Mouse (Mus musculus) neural tube, embryonic 10.5 days (tissue): ENCODE results near the gene Ciz1.

ENCODE experiments used
- DNase-seq: peaks from one replicate; pipeline ENCODE4 v3.0.0-alpha.2; 2017; ENCODE audit warnings: low spot score; ENCODE audit errors: extremely low spot score

Gene Ciz1

DNA sequence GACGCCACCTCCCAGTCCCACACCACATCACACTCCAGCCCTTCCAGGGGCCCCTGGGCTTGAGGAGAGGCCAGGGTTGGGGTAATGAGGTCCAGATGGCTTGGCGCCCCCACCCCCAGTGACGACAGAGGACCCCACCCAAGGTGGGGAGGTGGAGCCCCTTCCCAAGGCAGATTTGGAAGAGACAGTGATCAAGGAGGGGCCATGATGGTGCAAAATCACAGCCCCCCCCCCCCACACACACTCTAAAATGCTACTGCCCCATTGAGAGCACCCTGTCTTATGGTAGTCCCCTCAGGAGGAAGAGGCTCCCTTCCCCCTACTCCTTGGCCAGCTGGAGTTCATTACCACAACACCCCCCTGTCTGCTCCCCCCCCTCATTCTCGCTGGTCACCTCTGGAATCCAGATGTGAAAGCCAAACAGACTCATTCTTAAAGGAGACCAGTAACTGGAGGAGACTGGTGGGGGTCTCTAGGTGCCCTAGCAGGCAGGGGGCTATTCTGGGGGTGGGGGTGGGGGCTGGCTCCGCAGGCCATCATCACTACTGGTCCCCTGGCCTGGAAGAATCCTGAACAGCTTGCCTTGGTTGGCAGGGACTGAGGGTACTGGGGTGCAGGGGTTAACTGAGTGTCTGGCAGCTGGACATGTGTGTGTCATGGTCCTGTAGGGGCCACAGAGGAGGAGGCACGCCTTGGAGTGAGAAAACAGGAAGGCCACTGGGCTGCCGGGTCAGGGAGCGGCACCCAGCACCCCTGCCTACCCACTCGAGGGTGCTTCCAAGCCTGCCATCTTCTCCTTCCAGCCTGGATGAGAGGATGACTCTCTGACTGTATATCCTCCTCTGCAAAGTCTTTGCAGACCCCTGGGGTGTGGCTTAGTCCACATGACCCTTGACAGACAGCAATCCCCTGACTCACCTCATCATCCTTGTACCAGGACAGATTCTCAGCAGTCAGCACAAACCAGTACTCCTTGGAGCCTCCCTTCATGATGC is 32.2 kb upstream of the Ciz1 start:
- peak; percentile 69 for DNase-seq

DNA sequence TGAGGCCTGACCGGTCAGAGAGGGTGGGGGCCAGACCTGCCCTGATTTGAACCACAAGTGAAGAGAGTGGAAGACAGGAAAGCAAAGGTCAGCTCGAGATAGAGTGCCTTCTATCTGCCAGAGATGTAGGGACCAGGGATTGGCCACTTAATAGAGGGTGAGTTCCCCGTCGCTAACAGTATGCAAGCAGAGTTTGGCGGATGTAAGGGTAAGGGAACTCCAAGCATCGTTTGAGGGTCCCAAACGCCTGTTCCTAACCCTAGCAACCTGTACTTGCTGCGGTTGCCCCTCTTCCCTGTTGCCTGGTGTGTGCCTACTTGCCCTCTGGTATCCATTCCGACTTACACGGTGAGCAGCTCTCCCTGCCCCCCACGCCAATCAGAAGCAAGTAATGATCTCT is 31.4 kb upstream of the Ciz1 start:
- no peak for DNase-seq

DNA sequence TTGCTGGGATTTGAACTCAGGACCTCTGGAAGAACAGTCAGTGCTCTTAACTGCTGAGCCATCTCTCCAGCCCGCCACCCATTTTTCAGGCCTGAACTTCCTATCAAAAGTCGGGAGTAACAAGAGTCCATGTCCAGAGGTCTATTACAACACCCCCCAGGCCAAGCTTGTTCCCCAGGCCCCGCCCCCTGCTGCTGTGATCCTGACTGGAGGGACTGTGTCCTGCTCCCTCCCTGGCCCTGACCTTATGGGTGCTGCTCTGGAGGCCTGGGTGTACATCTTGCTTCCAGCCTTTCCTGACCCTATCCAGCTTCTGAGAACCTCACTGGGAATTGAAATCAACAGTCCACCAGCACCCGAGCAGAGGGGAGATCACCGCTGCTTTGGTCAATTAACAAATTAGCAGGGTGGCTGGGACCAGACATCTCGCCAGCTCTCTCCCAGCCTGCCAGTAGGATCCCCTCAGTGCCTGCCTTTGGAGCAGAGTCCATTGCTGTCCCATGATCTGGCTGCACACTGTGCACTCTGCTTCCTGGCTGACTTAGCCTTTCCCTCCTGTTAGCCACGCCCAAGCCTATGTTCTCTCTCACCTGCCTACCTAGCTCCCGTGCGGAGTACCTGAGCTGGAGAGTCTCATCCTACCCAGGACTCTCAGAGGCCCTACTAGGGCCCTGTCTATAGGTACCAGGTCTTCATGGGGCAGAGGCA is 30.4 kb upstream of the Ciz1 start:
- no peak for DNase-seq

DNA sequence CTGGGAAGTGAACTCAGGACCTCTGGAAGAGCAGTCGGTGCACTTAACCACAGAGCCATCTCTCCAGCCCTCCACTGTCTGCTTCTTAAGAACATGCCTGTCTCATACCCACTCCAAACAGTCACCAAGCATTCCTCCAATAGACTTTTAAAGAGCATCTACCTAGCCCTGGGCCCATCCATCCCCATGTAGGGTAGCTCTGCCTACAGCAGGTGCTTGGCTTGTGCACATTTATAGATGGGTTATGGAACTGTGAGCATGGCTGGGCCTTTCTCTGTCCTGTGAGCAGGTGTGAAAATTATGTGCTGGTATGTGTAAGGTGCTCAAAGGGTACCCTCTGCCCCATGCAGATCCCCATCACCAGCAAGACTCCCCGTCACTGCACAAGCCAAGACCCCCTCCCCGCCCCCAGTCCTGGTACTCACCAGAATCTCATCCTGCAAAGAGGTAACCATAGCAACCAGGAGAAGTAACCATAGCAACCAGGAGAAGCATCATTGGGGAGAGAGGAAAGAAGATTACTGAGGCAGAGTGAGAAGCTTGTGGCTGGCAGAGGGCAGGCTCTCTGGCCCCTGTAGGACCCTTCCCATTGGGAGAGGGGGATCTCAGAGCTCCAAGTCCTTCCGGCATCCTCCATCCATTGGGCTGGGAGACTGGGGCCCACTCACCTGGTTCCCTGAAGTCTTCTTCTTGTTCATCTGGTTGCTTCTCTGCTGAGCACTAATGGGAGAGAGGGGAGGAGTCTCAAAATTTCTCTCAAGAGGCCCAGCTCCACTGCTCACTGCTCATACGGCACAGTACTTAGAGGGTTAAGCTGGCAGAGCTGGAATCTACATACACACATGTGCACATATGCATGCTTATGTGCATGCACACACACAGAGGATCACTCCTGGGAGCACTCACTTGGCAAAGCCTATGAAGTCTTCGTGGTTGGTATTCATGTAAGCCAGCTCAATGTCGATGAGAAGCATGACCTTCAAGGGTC is 29.1 kb upstream of the Ciz1 start:
- no peak for DNase-seq

DNA sequence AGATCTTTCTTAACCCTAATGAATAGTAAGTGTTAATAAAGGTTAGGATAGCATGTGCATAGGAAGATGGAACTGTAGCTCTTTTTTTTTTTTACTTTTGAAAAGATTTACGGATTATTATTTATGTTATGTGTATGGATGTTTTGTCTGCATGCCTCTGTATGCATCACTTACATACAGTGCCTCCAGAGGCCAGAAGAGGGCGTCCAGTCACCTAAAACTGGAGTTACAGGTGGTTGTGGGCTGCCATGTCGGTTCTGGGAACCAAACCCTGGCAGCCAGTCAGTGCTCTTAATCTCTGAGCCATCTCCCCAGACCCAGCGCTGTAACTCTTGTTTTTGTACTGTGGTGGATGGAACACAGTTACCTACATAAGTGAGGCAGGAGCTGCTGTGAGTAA is 27.8 kb upstream of the Ciz1 start:
- DNase-seq, result no peak

DNA sequence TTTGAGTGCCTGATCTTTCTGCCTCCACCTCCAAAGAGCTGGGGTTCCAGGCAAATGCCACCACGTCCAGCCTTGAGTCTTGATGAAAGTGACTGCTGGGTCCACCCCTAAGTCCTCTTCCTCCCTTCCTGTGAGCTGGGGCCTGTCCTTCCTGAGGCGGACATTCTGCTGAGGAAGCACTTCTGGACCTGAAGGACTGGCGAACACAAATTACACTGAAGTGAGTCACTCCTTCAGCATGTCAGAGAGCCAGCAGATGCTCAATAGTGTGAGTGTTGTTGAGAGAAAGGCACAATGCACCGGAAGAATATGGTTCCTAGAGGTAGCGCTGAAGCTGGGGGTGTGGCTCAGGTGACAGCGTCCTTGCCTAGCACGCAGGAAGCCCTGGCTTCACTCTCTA is 26.8 kb upstream of the Ciz1 start:
- DNase-seq, result no peak

DNA sequence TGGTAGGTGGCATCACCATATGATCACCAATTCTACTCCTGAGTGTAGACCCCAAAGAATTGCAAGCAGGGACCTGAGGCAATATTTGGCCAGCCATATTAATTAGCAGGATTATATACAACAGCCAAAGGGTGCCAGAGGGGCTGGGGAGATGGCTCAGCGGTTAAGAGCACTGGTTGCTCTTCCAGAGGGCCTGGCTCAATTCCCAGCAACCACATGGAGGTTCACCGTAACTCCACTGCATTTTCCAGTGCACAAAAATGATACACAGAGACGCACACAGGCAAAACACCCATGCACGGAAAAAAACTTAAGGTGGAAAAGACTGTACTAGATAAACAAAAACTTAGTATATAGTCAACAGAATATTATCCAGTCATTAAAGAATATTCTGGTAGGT is 24.9 kb upstream of the Ciz1 start:
- DNase-seq, result no peak

DNA sequence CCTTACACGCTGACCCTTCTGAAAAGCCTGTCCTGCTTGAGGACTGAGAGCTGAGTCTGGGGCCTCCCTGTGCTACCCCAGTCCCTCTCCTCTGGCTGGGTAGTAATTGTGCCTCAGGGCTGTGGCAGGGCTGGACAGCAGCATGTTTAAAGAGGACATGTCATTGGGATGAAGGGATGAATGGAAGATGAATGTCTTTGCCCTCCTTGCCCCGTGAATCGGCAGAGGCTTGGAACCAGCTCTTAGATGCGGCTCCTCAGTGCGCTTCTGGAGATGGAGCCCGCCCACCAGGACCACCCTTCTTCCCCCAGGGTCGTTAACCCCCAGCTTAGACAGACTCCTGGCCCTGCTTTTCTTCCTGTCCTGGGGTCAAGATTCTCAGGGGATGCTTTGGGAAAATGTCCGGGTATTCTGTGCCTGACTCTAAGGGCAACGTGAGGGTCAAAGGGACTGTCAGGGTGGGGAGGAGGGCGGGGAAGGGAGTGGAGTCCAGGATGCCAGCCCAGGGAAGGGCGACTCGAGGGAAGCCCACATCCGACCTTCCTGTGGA is 23.1 kb upstream of the Ciz1 start:
- DNase-seq, result peak; percentile 54

DNA sequence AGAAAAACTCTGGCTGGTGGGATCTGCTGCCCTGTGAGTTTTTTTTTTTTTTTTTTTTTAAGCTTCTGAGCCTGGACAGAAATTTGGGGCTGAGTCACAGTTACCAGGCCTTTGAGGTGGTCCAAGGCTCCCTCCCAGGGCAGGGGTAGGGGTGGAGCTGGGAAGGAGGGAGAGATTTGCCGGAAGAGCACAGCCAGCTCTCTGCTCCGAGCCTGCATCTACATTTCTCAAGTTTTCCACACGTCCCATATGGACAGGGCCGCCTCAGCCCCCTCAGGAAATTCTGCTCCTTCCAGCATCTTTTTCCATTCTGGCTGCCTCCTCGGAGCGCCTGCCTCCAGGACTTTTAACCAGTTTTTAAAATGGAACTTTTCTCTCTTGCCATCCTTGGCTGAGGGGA is 22.6 kb upstream of the Ciz1 start:
- DNase-seq, result no peak

DNA sequence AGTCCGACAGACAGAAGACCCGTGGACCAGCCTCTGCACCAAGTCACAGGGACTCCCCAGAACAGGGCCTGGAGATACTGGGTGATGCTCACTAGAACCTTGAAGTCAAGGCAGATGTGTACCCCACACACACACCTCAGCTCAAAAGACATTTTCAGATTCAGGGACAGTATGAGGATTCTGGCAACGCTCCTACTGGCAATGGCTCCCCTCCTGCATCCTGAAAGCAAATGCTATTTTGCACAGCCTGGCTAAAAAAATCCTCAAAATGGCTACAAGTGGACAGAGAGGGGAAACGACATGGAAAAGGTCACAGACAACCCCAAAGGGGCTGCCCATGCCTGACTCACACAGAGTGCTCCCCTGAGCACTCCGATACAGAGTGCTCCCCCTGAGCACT is 20.0 kb upstream of the Ciz1 start:
- no peak for DNase-seq

DNA sequence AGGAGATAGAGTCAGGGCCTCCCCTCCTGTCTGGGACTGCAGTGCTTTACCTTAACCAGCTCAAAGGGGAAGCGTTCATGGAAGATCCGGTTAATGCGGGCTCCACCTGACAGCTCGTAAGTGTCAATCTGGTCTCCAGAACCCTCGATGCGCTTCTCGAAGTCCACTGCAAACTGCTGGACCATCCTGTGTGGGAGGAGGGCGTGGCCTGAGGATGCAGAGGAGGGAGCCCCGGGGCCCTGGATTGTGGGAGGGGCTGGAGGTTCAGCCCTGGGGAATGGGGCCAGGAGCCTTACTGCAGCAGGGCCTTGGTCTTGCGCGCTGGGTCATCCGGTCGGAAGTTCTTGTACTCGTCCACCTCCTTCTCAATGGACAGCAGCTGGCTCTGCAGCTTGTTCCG is 16.2 kb upstream of the Ciz1 start:
- no peak for DNase-seq

DNA sequence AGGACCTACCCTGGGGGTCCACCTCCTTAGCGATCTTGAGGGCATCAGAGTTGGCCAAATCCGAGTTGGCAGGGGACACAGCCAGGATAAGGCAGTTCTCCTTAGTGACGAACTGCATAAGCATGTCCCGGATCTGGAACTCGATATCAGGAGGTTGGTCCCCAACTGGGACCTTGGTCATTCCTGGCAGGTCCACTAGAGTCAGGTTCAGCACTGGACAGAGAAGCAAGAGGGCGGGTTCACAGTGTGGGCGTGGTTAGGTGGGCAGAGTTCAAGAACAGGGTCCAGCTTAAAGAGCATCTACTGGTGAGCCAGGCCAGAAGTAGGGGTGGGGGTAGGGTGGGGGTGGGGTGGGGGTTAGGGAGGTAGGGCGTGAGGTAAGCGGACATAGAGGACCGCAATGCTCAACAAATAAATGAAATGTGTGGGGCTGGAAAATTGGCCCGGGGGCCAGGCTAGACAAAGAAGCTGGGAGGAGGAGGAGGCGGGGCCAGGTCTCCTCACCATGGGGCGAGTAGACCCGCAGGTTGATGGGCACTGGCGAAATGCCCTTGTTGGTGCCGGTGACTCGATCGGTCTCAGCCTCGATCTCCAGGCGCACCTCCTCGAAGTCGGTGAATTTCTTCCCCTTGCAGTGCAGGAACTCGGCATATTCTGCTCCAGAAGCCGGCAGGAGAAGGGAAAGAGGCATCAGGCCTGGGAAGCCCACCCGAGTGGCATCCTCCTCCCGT is 12.1 kb upstream of the Ciz1 start:
- no peak for DNase-seq

DNA sequence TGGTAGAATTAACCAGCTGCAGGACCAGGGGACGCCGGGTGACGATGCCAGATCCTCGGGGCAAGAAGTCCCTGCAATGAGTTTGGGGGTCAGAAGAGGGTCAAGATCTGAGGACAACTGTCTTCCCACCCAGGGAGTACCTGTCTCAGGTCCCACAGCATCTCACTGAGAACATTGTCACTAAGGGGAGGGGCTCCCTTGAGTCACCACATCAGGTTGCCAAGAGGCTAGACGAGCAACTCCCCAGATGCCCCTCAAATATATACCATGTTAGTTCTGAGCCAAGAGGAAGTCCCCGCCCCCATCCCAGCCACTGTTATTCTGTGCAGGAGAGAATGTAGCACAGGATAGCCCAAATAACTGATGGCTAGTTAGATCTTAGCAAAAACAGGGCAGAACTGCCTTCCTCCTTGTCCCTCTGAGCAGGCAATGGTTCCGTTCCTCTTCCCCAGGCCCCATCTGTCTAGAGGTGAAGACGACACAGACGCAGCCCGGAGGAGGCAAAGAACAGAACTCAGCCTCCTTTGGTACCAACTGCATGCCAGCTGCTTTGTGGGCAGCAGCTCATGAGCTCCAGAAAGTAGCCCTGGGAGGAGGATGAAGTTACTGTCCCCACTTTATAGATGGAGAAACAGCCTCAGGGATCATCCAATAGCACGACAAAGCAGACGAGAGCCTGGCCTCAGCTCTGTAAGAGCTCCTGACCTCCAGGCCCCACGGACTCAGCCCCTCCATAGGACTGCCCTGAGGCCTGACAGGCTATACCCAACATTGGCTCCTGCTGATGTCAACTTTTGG is 11.1 kb upstream of the Ciz1 start:
- DNase-seq, result no peak

DNA sequence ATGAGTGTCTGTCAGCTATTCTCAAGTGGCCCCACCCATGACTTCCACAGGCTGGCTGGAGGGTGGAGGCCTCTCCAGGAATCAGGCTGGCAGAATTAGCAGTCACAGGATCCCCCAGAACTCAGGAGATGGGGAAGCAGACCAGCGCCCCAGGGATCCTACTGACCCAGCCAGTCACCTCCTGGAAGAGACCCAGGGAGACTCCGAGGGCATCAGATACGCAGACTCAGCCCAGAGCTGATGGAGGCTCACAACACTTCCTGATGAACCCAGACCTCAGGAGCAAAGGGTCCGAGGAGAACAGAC is 10.5 kb upstream of the Ciz1 start:
- no peak for DNase-seq

DNA sequence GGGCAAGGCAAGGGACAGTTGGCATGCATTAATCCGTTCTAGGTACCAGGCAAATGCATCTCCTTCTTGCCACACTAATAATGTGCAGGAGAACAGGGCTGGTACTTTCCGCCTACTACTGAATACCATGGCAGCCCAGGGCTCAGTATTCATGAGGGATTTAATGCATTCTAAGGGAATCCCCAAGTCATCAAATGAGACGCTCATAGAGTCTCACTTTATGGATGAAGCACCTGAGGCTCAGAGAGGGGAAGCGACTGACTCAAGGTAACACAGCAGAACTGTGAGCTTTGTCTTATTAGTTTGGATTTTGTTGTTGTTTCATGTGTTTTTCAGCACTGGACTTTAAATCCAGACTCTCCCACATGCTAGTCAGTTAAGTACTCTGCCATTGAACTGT is 10.1 kb upstream of the Ciz1 start:
- DNase-seq, result no peak

DNA sequence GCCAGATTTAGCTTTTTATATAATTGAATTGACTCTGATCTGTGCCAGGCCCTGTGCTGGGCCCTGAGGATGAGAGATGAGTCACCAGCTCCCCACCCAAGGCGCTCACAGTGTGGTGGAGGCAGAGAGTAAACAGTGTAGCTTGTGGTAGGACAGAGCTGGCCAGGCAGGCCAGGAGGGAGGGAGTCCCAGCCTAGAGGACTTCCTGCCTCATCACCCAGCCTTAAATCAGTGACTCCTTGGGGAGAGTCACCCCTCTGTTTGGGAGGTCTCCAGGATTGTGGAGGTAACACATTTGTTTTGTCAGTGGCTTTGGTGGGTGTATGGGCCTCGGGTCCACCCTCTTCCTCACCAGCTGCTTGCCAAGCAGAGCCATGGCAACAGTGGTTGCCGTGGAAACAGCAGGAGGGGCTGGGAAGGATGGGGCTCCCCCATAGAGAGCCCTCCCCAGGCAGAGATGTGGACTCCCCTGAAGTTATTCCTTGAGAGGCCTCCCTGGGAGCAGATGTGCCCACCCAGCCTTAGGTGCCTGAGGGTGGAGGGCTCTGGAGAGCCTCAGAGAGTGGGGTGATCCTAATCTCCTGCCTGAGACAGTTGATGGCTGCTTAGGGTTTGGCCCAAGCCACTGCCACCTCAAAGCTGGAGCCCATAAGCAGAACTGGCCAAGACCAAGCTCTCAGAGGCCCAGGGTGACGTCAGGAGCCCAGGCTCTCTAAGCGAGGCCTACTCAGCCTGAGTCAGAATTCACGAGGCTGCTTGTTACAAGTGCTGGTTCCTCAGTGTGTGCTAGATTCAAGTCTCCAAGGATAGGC is 9.4 kb upstream of the Ciz1 start:
- no peak for DNase-seq

DNA sequence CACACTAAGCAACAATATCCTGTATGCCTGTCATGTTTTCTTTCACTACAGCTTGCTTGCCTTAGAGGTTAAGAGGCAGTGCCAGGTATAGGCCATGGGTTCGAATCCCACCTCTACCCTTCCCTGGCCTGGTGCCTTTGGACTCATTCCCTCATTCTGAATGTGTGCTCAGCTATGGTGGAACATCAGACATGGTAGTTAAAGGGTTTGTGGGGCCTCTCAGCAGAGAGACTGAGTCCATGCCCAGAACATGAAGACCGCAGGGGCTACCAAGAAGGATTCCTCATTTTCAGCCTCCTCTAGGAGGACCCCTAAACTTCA is 8.8 kb upstream of the Ciz1 start:
- DNase-seq, result no peak

DNA sequence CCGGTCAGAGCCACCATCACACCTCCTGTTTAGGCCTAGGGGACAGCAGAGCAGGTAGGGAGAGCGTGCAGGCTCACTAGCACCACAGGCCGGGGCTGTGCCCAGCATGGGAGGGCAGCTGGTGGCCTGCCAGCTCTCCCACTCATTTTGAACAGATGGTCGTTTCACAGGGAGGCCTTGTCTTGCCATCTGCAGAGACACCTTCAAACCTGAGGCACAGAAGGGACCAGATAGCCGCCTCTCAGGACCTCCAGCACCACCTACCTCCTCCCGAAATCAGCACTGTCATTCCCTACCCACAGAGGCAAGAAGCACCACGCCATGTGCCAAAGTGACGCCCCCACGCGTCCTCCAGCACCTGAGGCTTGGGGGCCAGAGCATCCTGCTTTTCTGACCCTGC is 8.1 kb upstream of the Ciz1 start:
- no peak for DNase-seq

DNA sequence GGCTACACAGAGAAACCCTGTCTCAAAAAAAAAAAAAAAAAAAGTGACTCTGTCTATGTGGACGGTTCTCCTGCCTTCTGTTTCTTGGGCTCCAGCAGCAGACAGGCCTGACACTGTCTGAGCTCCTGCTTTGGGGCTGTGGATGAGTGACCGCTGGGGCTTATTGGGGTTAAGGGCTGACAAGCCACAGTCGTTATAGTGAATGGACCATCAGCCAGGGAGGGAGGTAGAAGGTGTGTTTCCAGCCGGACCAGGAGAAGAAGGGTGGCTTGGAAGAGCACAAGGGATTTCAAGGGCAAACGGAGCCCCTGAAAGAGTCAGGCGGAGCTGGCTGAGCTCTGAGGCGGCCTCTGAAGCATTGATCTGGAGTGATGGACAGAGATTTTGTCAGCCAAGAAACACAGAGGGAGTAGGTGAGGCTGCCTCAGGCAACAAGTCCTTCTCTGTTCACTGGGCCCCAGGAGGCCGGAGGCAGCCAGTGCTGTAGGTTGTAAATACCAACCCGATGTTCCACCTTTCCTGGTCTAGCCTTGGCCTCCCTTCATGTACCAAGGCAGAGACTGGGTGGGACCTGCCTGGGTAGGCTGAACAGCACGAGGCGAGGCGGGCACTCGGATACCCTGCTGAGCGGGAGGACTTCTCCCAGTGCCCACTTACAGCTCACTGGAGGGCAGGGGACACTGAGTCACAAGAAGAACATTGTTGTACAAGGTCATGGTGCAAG is 7.4 kb upstream of the Ciz1 start:
- no peak for DNase-seq
